Mouse (Mus musculus): ENCODE results near the gene Nubpl.

Nubpl gene

GRCm38 (mm10) chr12:52242712-52243111 lies 145.2 kb downstream of the Nubpl start:
- DNase-seq (ENCODE audit: extremely low spot score, low spot score) = no peak

DNA sequence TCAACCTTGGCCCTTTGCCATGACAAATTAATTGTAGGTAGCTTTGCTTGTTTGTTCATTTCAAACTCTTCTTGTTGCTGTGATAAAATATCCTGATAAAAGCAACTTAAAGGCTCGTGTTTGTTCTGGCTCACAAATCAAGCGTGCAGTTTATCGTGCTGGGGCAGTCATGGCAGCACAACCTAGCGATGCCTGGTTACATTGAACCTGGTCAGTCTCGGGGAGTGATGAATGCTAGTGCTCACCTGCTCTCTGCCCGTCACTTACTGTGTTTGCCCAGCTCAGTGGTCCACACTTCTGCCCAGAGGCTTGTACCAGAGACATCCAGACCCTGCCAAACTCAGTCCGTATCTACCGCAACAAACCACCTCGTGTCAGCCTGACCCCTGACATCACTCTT lies 149.9 kb downstream of the Nubpl start:
- no peak for DNase-seq (ENCODE audit: extremely low spot score, low spot score)

GRCm38 (mm10) chr12:52248531-52248930 lies 151.0 kb downstream of the Nubpl start:
- no peak for DNase-seq (ENCODE audit: extremely low spot score, low spot score)

- DNase-seq (ENCODE audit: extremely low spot score, low spot score) = no peak
Observed at GRCm38 (mm10) chr12:52254089-52254488, 156.6 kb downstream of the Nubpl start.

GRCm38 (mm10) chr12:52268131-52268530 lies 170.6 kb downstream of the Nubpl start:
- DNase-seq (ENCODE audit: extremely low spot score, low spot score) = no peak

GRCm38 (mm10) chr12:52272828-52273227 lies 175.3 kb downstream of the Nubpl start:
- DNase-seq (ENCODE audit: extremely low spot score, low spot score) = no peak

DNA sequence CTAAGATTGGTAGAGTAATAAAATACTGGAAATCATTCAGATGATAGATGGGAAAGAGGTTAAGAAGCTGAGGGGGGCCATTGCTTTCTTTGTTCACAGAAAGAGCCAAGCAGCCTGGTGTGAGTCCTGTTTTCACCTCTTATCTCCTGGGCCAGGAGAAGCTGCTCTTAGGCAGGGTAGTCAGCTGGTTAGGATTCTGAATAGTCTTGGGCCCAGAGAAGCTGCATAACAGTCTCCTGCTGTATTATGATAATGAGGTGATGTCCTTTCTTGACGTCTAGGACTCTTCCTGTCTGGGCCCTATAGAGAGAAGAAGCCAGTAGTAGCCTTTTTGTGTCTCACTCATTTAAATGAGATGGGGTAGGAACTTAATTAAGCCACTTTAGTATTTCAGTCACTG lies 178.8 kb downstream of the Nubpl start:
- no peak for DNase-seq (ENCODE audit: extremely low spot score, low spot score)

DNA sequence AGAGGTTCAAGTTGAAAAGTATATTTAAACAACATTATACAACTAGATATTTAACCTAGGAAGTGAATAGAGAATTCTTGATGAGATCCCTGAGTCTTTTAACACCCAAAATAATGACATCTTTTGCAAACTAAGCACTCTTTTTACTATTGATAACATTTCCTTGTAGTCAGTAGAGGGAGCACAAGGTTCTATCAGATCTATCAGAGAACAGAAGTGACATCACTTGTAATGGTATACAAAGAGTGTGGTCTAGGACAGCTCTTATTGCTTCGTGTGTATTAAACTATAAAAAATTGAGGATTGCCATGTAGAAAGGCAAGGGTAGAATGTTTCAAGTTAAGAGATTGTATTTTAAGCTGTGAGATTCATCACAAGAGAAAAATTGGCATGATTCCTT lies 183.7 kb downstream of the Nubpl start:
- DNase-seq (ENCODE audit: extremely low spot score, low spot score) = no peak

GRCm38 (mm10) chr12:52284471-52284870 lies 186.9 kb downstream of the Nubpl start:
- DNase-seq (ENCODE audit: extremely low spot score, low spot score) = no peak

DNA sequence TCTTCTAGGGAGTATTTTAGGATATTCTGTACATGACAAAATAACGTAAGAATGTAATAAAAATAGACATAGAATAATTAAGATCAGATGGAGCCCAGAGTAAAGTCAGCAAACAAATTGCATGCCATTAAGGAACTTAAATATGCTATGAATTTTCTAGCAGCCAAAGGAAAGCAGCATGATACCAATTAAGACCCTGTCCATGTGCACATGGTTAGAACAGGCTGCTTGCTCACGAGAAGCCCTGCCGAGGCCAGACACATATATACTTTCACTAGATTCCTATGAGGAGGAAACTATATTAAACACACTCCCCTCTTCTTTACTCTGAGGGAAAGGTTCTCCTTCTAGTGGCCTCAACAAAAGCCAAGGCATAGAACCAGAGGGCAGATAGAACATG lies 189.3 kb downstream of the Nubpl start:
- no peak for DNase-seq (ENCODE audit: extremely low spot score, low spot score)

DNA sequence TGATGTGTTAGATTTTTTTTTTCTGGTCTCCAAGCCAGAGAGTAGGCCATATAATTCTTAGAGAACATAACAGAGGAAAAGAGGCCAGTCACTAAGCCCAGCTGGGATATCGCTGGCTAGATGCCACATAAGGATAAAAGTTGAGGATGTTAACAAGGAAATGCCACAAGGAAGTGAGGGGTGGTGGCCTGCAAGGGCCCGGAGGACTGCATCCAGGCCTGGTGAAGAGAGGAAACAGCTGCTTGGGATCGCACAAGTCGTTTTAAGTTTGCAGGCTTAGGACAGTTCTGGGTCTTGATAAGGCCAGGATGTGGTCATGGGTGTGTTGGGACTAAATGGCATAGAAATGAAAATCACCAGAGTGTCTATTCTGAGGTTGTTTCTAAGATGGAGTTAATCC lies 191.0 kb downstream of the Nubpl start:
- no peak for DNase-seq (ENCODE audit: extremely low spot score, low spot score)

- no peak for DNase-seq (ENCODE audit: extremely low spot score, low spot score)
Observed at GRCm38 (mm10) chr12:52288941-52289567, 191.5 kb downstream of the Nubpl start.

DNA sequence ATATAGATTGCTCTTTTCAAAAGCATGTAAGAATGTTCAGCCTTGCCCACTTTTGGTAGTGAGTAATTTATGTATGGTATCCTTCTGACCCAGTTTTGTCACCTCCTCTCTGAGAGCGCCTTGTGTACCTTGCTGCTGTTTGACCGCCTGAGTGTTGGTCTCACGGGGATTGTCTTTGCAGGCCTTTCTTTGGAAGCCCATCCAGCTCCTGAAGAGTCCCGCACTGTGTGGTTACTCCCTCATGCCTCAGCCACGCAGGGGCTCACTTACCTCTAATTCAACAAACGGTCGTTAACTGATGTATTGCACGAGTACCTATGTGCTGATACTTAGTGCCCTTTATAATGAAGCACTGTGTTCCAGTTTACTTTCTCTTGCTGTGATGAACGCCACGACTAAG lies 192.1 kb downstream of the Nubpl start:
- DNase-seq (ENCODE audit: extremely low spot score, low spot score) = no peak

GRCm38 (mm10) chr12:52293931-52294330 lies 196.4 kb downstream of the Nubpl start:
- no peak for DNase-seq (ENCODE audit: extremely low spot score, low spot score)

DNA sequence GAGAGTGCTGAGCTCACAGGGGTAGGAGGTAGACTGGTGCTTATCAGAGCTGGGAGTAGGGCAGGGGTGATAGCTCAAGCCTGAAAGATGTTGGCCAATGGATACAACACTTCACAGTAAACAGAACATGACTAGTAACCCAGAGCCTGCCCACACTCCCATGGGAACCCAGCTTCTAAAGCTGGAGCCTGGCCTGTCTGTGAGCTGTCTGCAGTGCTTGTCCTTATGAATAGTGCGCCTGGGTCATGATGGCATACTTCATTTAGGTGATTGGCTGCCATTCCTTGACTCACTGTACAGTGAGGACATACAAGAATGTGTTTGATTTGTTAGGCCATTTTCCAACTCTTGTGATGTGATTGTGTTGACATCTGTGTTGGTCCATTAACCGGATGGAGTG lies 200.5 kb downstream of the Nubpl start:
- no peak for DNase-seq (ENCODE audit: extremely low spot score, low spot score)

DNA sequence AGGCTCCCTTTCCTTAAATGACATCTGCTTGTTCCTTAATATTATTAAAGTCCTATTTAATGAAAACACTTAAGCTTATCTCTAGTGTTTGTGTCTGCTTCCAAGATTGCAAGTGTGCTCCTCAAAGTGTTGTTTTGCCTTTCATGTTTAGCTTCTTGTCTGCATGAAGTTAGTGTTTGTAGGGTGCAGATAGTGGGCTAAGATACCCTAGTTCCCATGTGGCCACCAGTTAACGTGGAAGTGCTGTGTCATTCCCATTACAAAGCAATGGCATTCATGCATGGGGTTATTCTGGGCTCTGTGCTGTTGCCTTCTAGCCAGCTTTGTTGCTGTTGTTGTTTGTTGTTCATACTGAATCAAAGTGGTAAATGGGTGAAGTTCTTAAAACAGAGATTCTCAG lies 201.1 kb downstream of the Nubpl start:
- no peak for DNase-seq (ENCODE audit: extremely low spot score, low spot score)

DNA sequence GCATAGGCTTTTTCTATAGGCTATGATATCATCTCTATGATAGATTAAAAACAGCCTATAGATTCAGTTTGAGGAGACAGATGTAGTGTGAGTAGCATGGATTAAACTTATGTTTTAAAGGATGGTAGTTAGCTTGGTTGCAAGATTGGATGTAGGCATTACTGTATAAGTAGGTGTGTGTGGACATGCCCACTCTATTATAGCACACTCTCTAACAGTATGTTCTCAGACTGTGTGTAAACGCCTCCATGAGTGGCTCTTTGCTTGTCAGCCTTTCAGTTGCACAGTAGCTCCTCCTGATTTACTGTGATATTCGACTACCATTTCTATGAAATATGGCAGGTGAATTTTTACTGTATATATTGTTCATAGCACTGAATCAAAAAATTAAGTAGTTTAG lies 205.4 kb downstream of the Nubpl start:
- no peak for DNase-seq (ENCODE audit: extremely low spot score, low spot score)

- DNase-seq (ENCODE audit: extremely low spot score, low spot score) = no peak
Observed at GRCm38 (mm10) chr12:52306348-52306747, 208.8 kb downstream of the Nubpl start.

- DNase-seq (ENCODE audit: extremely low spot score, low spot score) = no peak
Observed at GRCm38 (mm10) chr12:52307331-52307982, 209.9 kb downstream of the Nubpl start.

DNA sequence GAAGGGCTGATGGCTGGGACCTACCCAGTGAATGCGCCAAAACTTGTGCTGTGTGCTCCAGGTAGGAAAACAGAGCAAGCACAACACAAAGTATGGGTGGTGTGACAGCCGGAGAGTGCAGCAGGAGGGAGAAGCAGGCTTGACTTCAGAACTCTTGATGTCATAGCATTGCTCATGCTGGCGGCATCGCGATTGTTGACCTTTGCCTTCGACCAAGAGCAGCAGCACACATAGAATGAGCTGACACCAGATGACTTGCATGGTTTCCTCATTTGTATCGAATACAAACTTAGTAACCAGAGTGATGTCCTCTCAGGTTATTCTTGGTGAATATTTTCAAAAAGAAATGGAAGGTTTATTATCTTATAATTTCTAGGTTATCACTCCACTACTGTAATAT lies 211.1 kb downstream of the Nubpl start:
- no peak for DNase-seq (ENCODE audit: extremely low spot score, low spot score)

DNA sequence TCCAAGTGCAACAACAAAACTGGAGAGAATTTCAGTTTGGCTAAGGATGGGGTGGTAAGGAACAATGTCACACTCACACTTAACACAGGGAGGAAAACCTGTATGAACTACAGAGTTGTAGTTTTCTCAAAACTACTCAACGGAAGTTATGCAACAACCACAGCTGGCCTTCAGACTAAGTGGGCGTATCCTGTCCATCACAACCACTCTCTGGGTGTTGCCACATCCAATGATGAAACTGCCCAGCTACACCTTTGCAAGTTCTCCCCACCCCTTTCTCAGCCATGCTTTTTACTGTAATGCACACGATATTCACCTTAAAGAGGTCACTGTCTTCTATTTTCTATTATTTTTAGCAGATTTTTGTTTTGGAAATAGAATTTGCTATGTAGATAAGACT lies 217.3 kb downstream of the Nubpl start:
- DNase-seq (ENCODE audit: extremely low spot score, low spot score) = no peak

DNA sequence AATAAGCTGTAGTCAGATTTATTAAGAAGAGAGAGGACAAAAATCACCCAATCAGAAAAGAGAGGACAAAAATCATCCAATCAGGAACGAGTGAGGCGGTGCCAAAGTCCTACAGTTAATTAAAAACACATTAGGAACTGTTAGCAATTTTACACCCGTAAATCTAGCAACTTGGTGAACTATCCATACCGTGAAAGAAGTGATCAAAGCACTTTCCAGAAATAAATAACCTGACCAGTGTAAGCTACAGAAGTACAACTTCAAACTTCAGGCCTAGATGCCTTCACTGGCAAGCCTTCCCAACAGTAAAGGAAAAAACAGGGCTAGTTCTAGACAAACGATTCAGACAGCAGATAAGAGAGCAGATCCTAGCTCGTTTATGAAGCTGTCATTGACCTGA lies 220.1 kb downstream of the Nubpl start:
- no peak for DNase-seq (ENCODE audit: extremely low spot score, low spot score)

- no peak for DNase-seq (ENCODE audit: extremely low spot score, low spot score)
Observed at GRCm38 (mm10) chr12:52318426-52318825, 220.9 kb downstream of the Nubpl start.

Measured in neural tube, embryonic 10.5 days (tissue).